Mouse (Mus musculus) lung, postnatal 36 days (tissue): Measurements from ENCODE around the gene Pkhd1.
"Not testable (repeated sequence)": the region's sequence is repeated elsewhere in the genome, so short reads cannot be mapped to it uniquely, and the experiment has no call there.

Source experiments
- DNase-seq: peaks from one replicate; pipeline ENCODE4 v3.0.0; 2022; ENCODE audit warnings: mixed read lengths

Pkhd1 gene

GRCm38 (mm10) chr1:20481843-20482242 is 136.0 kb downstream of the Pkhd1 start:
- DNase-seq = no peak

DNA sequence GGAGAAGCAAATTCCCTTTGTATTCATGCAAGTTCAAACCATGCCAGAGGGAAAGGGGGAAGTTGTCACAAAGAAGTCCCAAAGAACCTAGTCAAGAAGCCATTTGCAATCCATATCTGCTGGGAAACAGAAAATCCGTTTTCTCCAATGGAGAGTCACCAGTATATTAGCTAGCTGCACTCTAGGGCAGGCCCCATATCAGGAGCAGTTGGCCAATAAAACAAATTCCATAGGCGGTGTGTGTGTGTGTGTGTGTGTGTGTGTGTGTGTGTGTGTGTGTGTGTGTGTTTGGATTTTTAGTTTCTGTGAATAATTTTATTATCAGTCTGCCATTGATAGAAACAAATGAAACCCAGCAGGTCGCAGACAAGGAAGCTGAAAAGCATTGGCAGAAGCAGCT is 139.2 kb downstream of the Pkhd1 start:
- no peak for DNase-seq

- no peak for DNase-seq
Observed at GRCm38 (mm10) chr1:20478266-20478659, 139.6 kb downstream of the Pkhd1 start.

DNA sequence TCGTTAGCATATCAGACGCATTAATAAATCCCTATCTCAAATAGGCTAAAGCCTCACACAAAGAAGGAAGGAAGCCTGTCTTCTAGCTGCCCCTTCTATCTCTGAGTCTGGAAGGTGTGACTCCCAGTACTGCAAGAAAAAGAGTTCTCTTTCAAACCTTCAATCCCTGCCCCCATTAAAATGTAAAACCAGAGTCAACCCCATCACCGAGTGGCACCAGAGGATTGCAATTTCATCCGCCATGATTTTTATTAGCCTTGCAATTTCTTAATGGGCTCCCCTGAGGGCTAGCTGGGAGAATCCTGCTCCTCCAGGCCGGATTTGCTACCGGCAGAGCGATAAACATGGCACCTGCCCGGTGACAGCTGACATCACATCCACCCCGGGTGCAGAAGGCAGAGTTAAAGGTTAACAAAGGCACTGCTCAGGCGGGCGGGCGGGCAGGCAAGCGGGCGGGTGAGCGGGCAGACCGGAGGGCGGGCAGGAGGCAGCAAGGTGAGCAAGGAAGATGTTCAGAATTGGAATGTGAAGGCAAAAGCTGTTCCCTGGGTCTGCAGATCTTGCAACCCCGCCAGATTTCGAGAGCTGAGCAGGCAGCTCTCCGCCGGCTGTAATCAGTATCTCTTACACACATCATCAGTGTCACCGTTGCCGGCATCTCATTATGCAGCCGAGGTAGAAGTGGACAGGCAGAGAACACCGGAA is 140.2 kb downstream of the Pkhd1 start:
- no peak for DNase-seq

DNA sequence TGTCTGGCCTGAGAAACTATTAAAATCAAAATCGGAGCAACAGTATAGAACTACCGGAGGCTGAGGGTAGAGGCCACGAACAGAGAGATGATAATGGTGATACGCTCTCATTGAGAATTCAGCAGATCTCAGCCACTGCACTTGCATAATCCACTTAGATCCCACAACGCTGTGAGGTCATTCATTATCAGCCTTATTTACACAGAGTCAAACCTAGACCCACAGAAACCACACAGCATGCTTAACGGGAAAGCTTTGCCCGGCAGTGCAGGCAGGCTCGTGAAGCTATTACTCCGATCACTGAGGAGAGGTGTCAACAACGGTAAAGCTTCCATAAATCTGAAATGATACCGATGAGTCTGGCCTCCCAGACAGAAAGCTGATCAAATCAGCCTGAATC is 147.1 kb downstream of the Pkhd1 start:
- DNase-seq = no peak

GRCm38 (mm10) chr1:20470317-20470716 is 147.5 kb downstream of the Pkhd1 start:
- DNase-seq = no peak

DNA sequence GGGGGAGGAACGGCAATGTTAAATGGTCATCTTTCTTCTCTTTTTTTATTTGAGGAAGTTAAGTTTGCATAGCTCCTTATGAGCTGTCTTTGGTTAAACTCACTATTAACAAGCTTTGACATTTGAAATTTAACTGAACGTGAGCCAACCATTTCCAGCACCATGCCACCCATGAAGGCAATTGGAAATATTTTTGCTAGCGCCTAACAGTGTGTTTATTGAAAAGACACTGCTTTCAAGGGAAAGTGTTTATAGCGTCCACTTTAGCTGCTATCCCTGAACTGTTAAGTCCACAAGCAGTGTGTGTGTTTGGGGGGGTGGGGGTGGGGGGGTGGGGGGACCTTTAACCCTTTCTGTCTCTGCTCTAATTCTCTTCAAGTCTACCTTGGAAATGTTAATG is 151.4 kb downstream of the Pkhd1 start:
- DNase-seq = no peak

GRCm38 (mm10) chr1:20454621-20455020 is 163.2 kb downstream of the Pkhd1 start:
- DNase-seq = no peak

- DNase-seq = peak; percentile 4
Observed at GRCm38 (mm10) chr1:20450074-20450473, 167.8 kb downstream of the Pkhd1 start.

DNA sequence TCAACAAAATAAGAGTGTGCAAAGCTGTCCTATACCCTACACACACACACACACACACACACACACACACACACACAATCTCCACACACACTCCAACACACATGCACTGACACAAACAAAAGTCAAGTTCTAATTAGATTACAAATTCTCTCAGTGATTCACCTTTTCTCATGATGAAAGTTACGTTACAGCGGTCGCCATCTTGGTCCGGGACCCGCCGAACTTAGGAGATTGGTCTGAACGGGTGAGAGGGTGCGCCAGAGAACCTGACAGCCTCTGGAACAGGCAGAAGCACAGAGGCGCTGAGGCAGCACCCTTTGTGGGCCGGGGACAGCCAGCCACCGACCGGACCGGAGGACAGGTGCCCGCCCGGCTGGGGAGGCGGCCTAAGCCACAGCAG is 185.8 kb downstream of the Pkhd1 start:
- not testable (repeated sequence) for DNase-seq

GRCm38 (mm10) chr1:20429056-20429394 is 188.8 kb downstream of the Pkhd1 start:
- no peak for DNase-seq

DNA sequence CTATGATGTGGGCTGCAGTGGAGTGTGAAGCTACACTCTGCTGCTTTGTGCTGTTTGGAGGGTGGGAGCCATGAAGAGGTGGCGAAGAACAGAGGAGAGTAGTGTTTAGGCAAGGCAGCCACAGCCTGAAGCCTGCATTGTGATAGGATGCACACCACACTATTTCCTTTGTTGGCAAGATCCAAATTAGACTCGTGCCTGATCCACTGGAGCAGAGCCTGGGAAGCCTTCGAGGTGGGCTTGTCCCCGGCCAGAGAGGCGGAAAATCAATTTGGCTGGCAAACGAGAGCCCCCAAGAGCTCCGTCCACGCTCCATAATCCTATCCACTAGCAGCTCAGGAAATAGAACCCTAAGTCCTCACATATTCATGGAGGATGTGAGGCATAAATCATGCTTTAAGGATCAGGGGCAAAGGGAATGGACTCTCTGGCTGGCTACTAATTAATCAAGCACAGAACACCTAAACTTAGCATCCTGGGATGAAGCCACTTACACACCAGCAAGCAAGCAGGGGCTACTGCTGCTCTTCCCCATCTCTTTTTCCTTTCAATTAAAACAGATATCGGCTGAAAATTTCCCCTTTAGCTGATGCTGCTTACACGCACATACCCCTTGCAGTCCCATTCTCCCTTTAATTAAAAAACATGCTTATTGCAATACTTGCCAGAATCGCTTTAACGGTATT is 189.4 kb downstream of the Pkhd1 start:
- no peak for DNase-seq

DNA sequence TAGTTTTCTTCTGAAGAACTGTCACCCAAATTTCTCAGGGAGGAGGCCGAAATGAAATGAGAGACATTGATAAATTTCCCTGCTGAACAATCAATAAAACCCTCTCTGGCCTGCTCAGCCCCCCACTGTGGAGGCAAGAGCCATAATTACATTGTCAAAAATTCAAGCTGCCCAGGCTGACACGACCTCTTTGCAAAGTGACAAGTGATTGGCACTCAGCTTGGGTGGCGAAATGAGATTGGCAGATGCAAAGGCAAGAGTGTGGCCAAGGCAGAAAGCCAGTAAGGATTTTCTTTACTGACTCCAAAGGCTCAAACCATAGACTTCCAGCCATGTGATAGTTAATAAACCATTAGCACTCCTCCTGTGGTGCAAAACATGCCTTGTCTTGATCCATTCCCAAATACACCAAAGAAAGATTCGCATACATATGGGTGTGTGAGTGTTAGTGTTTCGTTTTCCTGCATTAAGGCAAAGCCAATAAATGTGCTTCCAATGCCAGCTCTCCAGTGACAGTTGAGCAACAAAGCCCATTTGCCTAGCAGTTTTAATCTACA is 208.4 kb downstream of the Pkhd1 start:
- no peak for DNase-seq

- DNase-seq = peak; percentile 2
Observed at GRCm38 (mm10) chr1:20398319-20398718, 219.5 kb downstream of the Pkhd1 start.

- DNase-seq = no peak
Observed at GRCm38 (mm10) chr1:20364437-20364836, 253.4 kb downstream of the Pkhd1 start.

DNA sequence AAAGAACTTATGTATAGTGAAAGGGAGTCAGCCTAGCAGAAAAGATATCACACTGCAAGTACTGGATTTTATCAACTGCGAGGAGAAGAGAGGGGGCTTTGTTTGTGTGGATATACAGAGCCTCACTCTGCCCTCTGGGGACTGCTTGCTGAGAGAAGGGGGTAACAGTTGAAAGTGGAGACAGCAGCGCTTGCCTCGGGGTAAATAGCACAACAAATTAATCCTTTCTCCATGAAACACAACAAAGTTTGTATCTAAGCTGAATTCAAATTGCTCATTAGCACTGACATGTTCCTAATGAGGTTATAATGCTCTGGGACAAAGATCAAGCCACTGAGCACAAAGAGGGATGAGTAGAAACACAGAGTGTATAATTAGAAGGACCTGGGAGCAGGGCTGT is 273.2 kb downstream of the Pkhd1 start:
- DNase-seq = no peak

DNA sequence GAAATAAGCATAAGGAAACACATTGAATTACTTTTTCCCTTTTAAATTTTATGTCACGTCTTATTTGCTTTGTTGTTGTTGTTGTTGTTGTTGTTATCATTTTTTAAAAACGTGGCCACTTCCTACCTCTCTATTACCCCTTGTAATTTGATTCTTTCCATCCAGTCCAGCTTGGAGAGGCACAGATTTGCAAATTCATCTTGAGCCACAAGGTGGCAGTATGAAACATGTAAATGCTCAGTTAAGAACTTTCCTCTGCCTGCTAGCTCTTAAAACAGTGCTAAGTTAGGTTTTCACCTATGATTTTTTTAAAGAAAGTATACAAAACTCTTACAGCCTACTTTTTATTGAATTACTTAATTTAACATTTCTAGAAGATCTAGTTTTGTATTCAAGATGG is 306.4 kb downstream of the Pkhd1 start:
- DNase-seq = peak; percentile 68

- no peak for DNase-seq
Observed at GRCm38 (mm10) chr1:20310925-20311324, 306.9 kb downstream of the Pkhd1 start.

DNA sequence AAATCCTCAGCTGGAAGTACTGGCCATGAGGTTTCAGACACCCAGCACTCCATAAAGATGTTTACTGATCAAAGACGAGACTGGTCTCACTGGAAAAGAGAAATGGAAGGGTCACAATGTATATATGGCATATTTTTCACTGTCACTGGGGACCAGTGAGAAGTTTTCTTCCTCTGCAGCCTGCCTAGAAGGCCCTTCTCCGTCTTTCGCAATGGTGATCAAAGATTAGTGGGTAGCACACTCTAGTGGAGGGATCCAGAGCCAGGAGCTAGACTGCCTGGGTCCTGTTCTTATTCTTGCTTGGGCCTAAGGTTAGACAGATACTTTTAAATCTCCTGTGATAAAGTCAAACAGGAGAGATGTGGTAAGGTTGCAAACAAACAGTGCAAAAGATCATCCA is 311.7 kb downstream of the Pkhd1 start:
- no peak for DNase-seq

GRCm38 (mm10) chr1:20302943-20303578 is 314.8 kb downstream of the Pkhd1 start:
- no peak for DNase-seq

- DNase-seq = no peak
Observed at GRCm38 (mm10) chr1:20302187-20302942, 315.5 kb downstream of the Pkhd1 start.

DNA sequence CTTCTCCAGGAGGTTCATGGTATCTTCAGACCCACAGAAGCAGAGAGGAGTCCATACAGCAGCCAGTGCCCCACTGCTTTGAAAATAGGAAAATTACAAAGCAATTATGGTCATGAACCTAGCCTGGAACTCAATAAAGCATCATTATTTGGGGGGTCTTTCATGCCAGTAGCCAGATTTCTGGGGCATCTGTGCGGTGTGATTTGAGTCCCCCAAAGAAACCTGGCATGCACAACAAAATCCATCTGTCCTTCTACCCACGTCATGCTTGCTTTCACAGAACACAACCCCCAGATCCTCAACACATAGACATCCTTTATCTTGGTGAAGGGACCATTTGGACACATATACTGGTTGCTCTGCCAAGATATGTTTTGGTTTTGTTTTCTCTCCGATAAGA is 316.2 kb downstream of the Pkhd1 start:
- DNase-seq = no peak

GRCm38 (mm10) chr1:20288696-20289095 is 329.2 kb downstream of the Pkhd1 start:
- no peak for DNase-seq
